Mouse (Mus musculus) lung, embryonic 14.5 days (tissue): ENCODE results near the gene Psmd9. TPM values are rescaled to one million over a fixed set of nuclear protein-coding genes. Genes with fewer than 3 reads are reported as not detected.
A peak's percentile ranks its signal among the peaks of the same experiment; 100 is the strongest.

Experiments used
- ATAC-seq: fragments of 200-750 bp; cut with Nextera tagmentation; 2 replicates; pipeline ENCODE4 v1.8.0; 2017; ENCODE audit warnings: mild to moderate bottlenecking, moderate TSS enrichment, moderate library complexity; ENCODE audit not compliant: insufficient read depth
- DNase-seq: peaks from one replicate; pipeline ENCODE4 v3.0.0-alpha.2; 2015
- H3K27ac ChIP-seq: fragments of 300-500 bp; sonication (generic); 2 replicates; pipeline ENCODE4 v1.5.1; 2014; ENCODE audit warnings: low read depth, mild to moderate bottlenecking, moderate library complexity
- H3K27me3 ChIP-seq: fragments of 300-500 bp; sonication (generic); 2 replicates; pipeline ENCODE4 v1.6.1; 2014; ENCODE audit warnings: low read length, control low read depth; ENCODE audit not compliant: insufficient read depth
- H3K36me3 ChIP-seq: fragments of 300-500 bp; sonication (generic); 2 replicates; pipeline ENCODE4 v1.6.1; 2014; ENCODE audit warnings: control low read depth; ENCODE audit not compliant: insufficient read depth
- H3K4me1 ChIP-seq: fragments of 300-500 bp; sonication (generic); 2 replicates; pipeline ENCODE4 v1.6.1; 2014; ENCODE audit warnings: antibody characterized with exemption, control low read depth; ENCODE audit not compliant: insufficient read depth
- H3K4me2 ChIP-seq: fragments of 300-500 bp; sonication (generic); 2 replicates; pipeline ENCODE4 v1.6.1; 2014; ENCODE audit warnings: mild to moderate bottlenecking
- H3K4me3 ChIP-seq: fragments of 300-500 bp; sonication (generic); 2 replicates; pipeline ENCODE4 v1.5.1; 2014; ENCODE audit warnings: low read depth, low read length
- H3K9ac ChIP-seq: fragments of 300-500 bp; sonication (generic); 2 replicates; pipeline ENCODE4 v1.6.1; 2014
- H3K9me3 ChIP-seq: fragments of 300-500 bp; sonication (generic); 2 replicates; pipeline ENCODE4 v1.6.1; 2016; ENCODE audit warnings: low read depth, low read length, control low read depth
- CTCF ChIP-seq: IDR thresholded peaks from 2 replicates; pipeline ENCODE4 v1.5.1; 2016; ENCODE audit warnings: antibody characterized with exemption, low read depth
- WGBS: fragments of 180-500 bp; shearing (Covaris S2); extraction: QIAGEN DNeasy Blood & Tissue Kit; methylation state at CpG from one replicate; pipeline ENCODE4 v1.1.7; 2014; 5-methylcytosine and 5-hydroxymethylcytosine counted together
- polyA plus RNA-seq: library from polyadenylated mRNA; unstranded; fragments of >200 nt; fragmentation: Nextera tagmentation; extraction: Ambion mirVana; gene quantifications from 2 replicates; pipeline ENCODE4 v1.2.1, GENCODE M21; 2014

Gene Psmd9
- polyA plus RNA-seq, 1 experiment from 2014 or later, result 81.7 TPM

- DNase-seq, result peak; percentile 97
- no peak for TF ChIP-seq CTCF
- H3K27ac ChIP-seq, result peak overlapping the region; percentile 100
- H3K9ac ChIP-seq, result peak overlapping the region; percentile 99
- WGBS, result 0% methylated on average over 31 of the region's 31 CpGs
- peaks cover 33% of the 10 kb centered on the region for H3K4me1 ChIP-seq
- H3K4me3 ChIP-seq, result peak overlapping the region; percentile 92
- H3K4me2 ChIP-seq, result peak overlapping the region; percentile 100
- peaks cover 23% of the 10 kb centered on the region for H3K36me3 ChIP-seq
- H3K9me3 ChIP-seq, result no peaks in the 10 kb centered on the region
- H3K27me3 ChIP-seq, result no peaks in the 10 kb centered on the region
- peak; percentile 41 for ATAC-seq
Measured at GRCm38 (mm10) chr5:123140694-123141554, 28.3 kb upstream of the Psmd9 start.

DNA sequence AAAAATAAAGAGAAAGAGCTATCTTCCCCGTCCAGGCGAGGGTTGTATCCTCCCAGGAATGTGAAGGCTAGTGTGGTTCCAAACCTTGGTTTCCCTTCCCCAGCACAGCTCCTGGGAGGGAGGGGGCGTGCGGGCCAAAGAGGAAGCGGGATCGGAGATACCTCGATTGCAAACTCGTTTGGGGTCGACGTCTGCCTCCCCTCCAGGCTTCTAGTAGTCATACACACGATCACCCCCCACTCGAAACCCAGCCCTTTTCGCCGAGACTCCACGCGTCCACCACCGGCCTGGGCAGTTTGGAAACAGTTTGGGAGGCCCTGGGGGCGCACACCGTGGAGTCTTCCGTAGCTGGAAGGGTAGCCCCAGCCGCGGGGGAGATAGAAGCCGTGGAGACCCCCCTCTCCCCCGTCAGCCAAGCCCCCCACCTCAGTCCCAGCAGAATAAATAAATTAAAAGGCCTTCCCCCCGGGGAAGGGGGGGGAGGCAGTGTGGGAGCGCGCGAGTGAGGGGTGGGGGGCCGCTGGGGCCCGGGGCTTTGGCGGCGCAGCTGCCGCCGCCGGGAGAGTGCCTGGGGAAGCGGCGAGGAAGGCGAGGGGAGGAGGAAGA is 27.6 kb upstream of the Psmd9 start:
- DNase-seq (peak; percentile 78), ATAC-seq (peak; percentile 7; the same call in 1 of the 2 replicates)
- peaks cover 28% of the 10 kb centered on the region for H3K4me1 ChIP-seq
- peak overlapping the region; percentile 100 for H3K4me2 ChIP-seq
- H3K27ac ChIP-seq, result peak overlapping the region; percentile 100
- under 1% methylated on average over 35 of the region's 38 CpGs for WGBS
- no peaks in the 10 kb centered on the region for H3K9me3 ChIP-seq
- TF ChIP-seq CTCF, result no peak
- H3K27me3 ChIP-seq, result no peaks in the 10 kb centered on the region
- peaks cover 29% of the 10 kb centered on the region for H3K36me3 ChIP-seq
- H3K9ac ChIP-seq, result peak overlapping the region; percentile 99
- peak overlapping the region; percentile 92 for H3K4me3 ChIP-seq

DNA sequence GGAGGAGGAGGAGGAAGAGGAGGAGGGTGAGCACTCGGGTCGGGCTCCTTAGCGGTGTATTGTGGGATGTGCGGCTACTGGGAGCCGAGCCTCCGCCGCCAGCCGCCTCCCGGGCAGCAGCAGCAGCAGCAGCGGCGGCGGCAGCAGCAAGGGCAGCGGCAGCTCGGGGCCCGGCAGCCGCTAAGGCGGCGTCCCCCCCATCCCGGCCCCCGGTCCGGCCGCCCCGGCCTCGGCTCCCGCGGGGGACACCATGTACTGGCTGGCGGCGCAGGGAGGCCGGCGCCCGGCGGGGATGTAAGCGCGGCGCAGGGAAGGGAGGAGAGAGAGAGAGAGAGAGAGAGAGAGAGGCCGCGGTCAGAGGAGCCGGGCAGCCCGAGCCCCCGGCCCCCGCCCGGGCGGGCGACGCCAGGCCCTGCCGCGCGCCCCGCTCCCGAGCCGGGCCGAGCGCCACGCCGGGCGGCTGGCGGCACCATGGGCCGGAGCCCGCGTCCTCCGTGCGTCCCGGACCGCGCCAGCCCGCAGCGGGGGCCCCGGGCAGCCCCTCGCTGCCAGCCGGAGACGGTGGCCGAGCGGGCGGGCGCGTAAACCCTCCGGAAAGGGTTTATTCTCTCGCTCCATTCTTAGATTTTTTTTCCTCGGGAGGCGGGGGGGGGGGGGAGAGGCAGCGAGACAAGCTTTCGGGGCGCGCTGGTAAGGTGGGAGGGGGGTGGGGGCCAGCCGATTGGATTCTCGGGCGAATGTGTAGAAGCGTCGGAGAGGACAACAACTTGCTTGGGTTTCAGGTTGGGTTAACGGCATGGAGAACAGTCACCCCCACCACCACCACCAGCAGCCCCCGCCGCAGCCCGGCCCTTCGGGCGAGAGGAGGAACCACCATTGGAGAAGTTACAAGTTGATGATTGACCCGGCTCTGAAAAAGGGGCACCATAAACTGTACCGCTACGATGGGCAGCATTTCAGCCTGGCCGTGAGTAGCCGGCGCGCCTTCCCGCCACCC is 26.8 kb upstream of the Psmd9 start, which contains the start of gene Setd1b:
Gene Setd1b (plus strand): TSS at position 33 of the 997 bp plus-strand sequence.
- no peak for ATAC-seq

DNA sequence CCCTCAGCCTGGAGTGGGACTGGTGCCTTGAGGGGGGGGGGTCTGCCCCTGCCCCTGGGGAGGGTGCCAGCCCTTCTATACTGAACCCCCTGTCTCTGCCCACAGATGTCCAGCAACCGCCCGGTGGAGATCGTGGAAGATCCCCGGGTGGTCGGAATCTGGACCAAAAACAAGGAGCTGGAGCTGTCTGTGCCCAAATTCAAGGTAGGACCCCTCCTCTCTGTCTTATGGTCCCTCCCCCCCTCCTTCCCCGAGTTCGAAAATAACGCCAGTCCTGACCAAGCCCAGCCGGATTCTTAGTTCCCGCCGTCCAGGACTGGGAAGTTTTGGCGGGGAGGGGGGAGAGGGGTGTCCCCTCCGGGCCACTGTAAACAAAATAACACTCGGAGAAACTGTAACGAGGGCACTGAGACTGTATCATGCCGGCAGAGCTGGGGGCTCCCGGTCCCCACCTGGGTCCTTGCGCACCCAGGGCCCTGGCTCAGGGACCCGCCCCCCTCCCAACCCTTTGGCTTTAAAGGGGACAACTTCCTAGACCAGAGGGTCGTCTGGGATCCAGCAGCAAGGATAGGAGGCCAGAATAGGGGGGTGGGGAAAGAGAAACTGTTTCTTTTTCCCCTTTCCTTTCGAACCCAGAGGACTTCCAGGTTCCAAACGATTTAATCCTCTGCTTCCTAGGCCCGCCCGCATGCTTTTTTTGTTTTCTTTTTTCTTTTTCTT is 25.8 kb upstream of the Psmd9 start:
- no peak; the same call in 1 of the 2 replicates for ATAC-seq
- Histone ChIP-seq H3K4me1 (peaks cover 17% of the 10 kb centered on the region), H3K36me3 (peaks cover 41% of the 10 kb centered on the region), H3K9me3 (no peaks in the 10 kb centered on the region), H3K4me2 (peak overlapping the region; percentile 100), H3K9ac (peak overlapping the region; percentile 99), H3K27me3 (no peaks in the 10 kb centered on the region), H3K27ac (peak overlapping the region; percentile 100), H3K4me3 (peak overlapping the region; percentile 92)
- under 1% methylated on average over 24 of the region's 24 CpGs for WGBS
- peak; percentile 78 for DNase-seq
- no peak for TF ChIP-seq CTCF

More for the DNA sequence above, 26.8 kb upstream of the Psmd9 start, which contains the start of gene Setd1b:
- peak within 1 kb of the TSS; percentile 99 for H3K9ac ChIP-seq
- peaks cover 33% of the 10 kb centered on the region for H3K36me3 ChIP-seq
- peaks cover 20% of the 10 kb centered on the region for H3K4me1 ChIP-seq
- peak within 1 kb of the TSS; percentile 100 for H3K27ac ChIP-seq
- TF ChIP-seq CTCF, result no peak
- WGBS, result under 1% methylated on average over 70 of the region's 103 CpGs
- no peaks in the 10 kb centered on the region for H3K27me3 ChIP-seq
- H3K9me3 ChIP-seq, result no peaks in the 10 kb centered on the region
- H3K4me3 ChIP-seq, result peak within 1 kb of the TSS; percentile 92
- DNase-seq, result peak; percentile 72
- peak within 1 kb of the TSS; percentile 100 for H3K4me2 ChIP-seq

GRCm38 (mm10) chr5:123143971-123144745 is 25.1 kb upstream of the Psmd9 start:
- H3K9me3 ChIP-seq, result no peaks in the 10 kb centered on the region
- no peak overlapping the region; the same call in 1 of the 2 replicates for H3K27ac ChIP-seq
- WGBS, result 5% methylated on average over 17 of the region's 17 CpGs
- DNase-seq (no peak), ATAC-seq (no peak)
- H3K27me3 ChIP-seq, result no peaks in the 10 kb centered on the region
- peak overlapping the region; percentile 92 for H3K4me3 ChIP-seq
- H3K4me1 ChIP-seq, result peaks cover 17% of the 10 kb centered on the region
- peaks cover 49% of the 10 kb centered on the region for H3K36me3 ChIP-seq
- H3K4me2 ChIP-seq, result peak overlapping the region; percentile 100
- TF ChIP-seq CTCF, result no peak
- H3K9ac ChIP-seq, result peak overlapping the region; percentile 99
